Mouse (Mus musculus) embryo, embryonic 11.5 days (tissue): ENCODE measurements around the gene Amer2.
A peak's percentile ranks its signal among the peaks of the same experiment; 100 is the strongest.

Experiments
- DNase-seq: peaks from one replicate; pipeline ENCODE4 v3.0.0-alpha.2; 2012; ENCODE audit warnings: low read depth, low spot score

Gene Amer2

GRCm38 (mm10) chr14:60386591-60387501 lies 13.8 kb downstream of the Amer2 start:
- DNase-seq: no peak

GRCm38 (mm10) chr14:60388332-60388731 lies 15.3 kb downstream of the Amer2 start:
- no peak for DNase-seq

- DNase-seq: no peak
Measured at GRCm38 (mm10) chr14:60392202-60392601, 19.1 kb downstream of the Amer2 start.

GRCm38 (mm10) chr14:60397321-60397720 lies 24.3 kb downstream of the Amer2 start:
- DNase-seq: no peak

- no peak for DNase-seq
Measured at GRCm38 (mm10) chr14:60398861-60399260, 25.8 kb downstream of the Amer2 start.

GRCm38 (mm10) chr14:60403228-60403627 lies 30.2 kb downstream of the Amer2 start:
- no peak for DNase-seq

- no peak for DNase-seq
Measured at GRCm38 (mm10) chr14:60405829-60406228, 32.8 kb downstream of the Amer2 start.

GRCm38 (mm10) chr14:60406543-60406942 lies 33.5 kb downstream of the Amer2 start:
- DNase-seq: no peak

GRCm38 (mm10) chr14:60407319-60407718 lies 34.3 kb downstream of the Amer2 start:
- DNase-seq: no peak

- peak; percentile 23 for DNase-seq
Measured at GRCm38 (mm10) chr14:60409702-60410491, 36.8 kb downstream of the Amer2 start.

GRCm38 (mm10) chr14:60411229-60411628 lies 38.2 kb downstream of the Amer2 start:
- DNase-seq: no peak

GRCm38 (mm10) chr14:60414691-60415090 lies 41.6 kb downstream of the Amer2 start:
- no peak for DNase-seq

- no peak for DNase-seq
Measured at GRCm38 (mm10) chr14:60417924-60418323, 44.9 kb downstream of the Amer2 start.

- DNase-seq: no peak
Measured at GRCm38 (mm10) chr14:60422920-60423319, 49.9 kb downstream of the Amer2 start.

GRCm38 (mm10) chr14:60424174-60424573 lies 51.1 kb downstream of the Amer2 start:
- DNase-seq: no peak

- no peak for DNase-seq
Measured at GRCm38 (mm10) chr14:60425553-60425952, 52.5 kb downstream of the Amer2 start.

- no peak for DNase-seq
Measured at GRCm38 (mm10) chr14:60427896-60428295, 54.8 kb downstream of the Amer2 start.

GRCm38 (mm10) chr14:60429513-60429912 lies 56.5 kb downstream of the Amer2 start:
- DNase-seq: no peak

- DNase-seq: no peak
Measured at GRCm38 (mm10) chr14:60431515-60431914, 58.5 kb downstream of the Amer2 start.

- DNase-seq: no peak
Measured at GRCm38 (mm10) chr14:60432136-60432535, 59.1 kb downstream of the Amer2 start.

GRCm38 (mm10) chr14:60435515-60435914 lies 62.5 kb downstream of the Amer2 start:
- DNase-seq: no peak

- no peak for DNase-seq
Measured at GRCm38 (mm10) chr14:60436364-60436763, 63.3 kb downstream of the Amer2 start.
